Mouse (Mus musculus): ENCODE data around the gene Olfr854.

Gene Olfr854

GRCm38 (mm10) chr9:19567282-19567681, at the start of gene Olfr854:
Olfr854 (minus strand) TSS chr9:19567382.
- DNase-seq, result no peak

- DNase-seq, result no peak
Measured at GRCm38 (mm10) chr9:19582317-19582716, 15.1 kb upstream of the Olfr854 start, which contains the start of gene Olfr855. Olfr855 (plus strand) TSS chr9:19582617.

- DNase-seq, result no peak
Measured at GRCm38 (mm10) chr9:19540976-19541375, 26.2 kb downstream of the Olfr854 start, which contains the start of gene Olfr853. Olfr853 (minus strand) TSS chr9:19541076.
